Mouse (Mus musculus): ENCODE results near the gene Rmi1.
"Not testable (repeated sequence)": the region's sequence is repeated elsewhere in the genome, so short reads cannot be mapped to it uniquely, and the experiment has no call there.

The Rmi1 gene

GRCm38 (mm10) chr13:58402003-58402743 lies at the start of gene Rmi1:
TSS of gene Rmi1 (plus strand) at chr13:58402248.
- H3K36me3 ChIP-seq (ENCODE audit: control insufficient read depth, insufficient read depth, low read length, poor library complexity, severe bottlenecking): peaks cover 10% of the 10 kb centered on the region
- no peaks in the 10 kb centered on the region for H3K27me3 ChIP-seq (ENCODE audit: control insufficient read depth, insufficient read depth, low read length, poor library complexity, severe bottlenecking)
- peak; percentile 99 for DNase-seq (ENCODE audit: low read depth, low spot score)

GRCm38 (mm10) chr13:58352996-58353395 lies 49.1 kb upstream of the Rmi1 start:
- peak; percentile 34 for DNase-seq (ENCODE audit: low read depth, low spot score)
- Histone ChIP-seq H3K36me3 (ENCODE audit: control insufficient read depth, insufficient read depth, low read length, poor library complexity, severe bottlenecking) (no peaks in the 10 kb centered on the region), H3K27me3 (ENCODE audit: control insufficient read depth, insufficient read depth, low read length, poor library complexity, severe bottlenecking) (no peaks in the 10 kb centered on the region)

- H3K27me3 ChIP-seq (ENCODE audit: control insufficient read depth, insufficient read depth, low read length, poor library complexity, severe bottlenecking): no peaks in the 10 kb centered on the region
- peak; percentile 93 for DNase-seq (ENCODE audit: low read depth, low spot score)
- H3K36me3 ChIP-seq (ENCODE audit: control insufficient read depth, insufficient read depth, low read length, poor library complexity, severe bottlenecking): no peaks in the 10 kb centered on the region
These were observed 43.3 kb upstream of the Rmi1 start, which contains the start of gene Kif27 for GRCm38 (mm10) chr13:58358629-58359303. TSS of gene Kif27 (minus strand) at chr13:58359122.

GRCm38 (mm10) chr13:58359304-58359653 lies 42.8 kb upstream of the Rmi1 start:
- no peak for DNase-seq (ENCODE audit: low read depth, low spot score)
- Histone ChIP-seq H3K36me3 (ENCODE audit: control insufficient read depth, insufficient read depth, low read length, poor library complexity, severe bottlenecking) (no peaks in the 10 kb centered on the region), H3K27me3 (ENCODE audit: control insufficient read depth, insufficient read depth, low read length, poor library complexity, severe bottlenecking) (no peaks in the 10 kb centered on the region)

GRCm38 (mm10) chr13:58364353-58365175 lies 37.5 kb upstream of the Rmi1 start:
- DNase-seq (ENCODE audit: low read depth, low spot score): no peak
- Histone ChIP-seq H3K36me3 (ENCODE audit: control insufficient read depth, insufficient read depth, low read length, poor library complexity, severe bottlenecking) (no peaks in the 10 kb centered on the region), H3K27me3 (ENCODE audit: control insufficient read depth, insufficient read depth, low read length, poor library complexity, severe bottlenecking) (no peaks in the 10 kb centered on the region)

- H3K36me3 ChIP-seq (ENCODE audit: control insufficient read depth, insufficient read depth, low read length, poor library complexity, severe bottlenecking); H3K27me3 ChIP-seq (ENCODE audit: control insufficient read depth, insufficient read depth, low read length, poor library complexity, severe bottlenecking); DNase-seq (ENCODE audit: low read depth, low spot score): not testable (repeated sequence)
These were observed 36.9 kb upstream of the Rmi1 start for GRCm38 (mm10) chr13:58365179-58365578.

- no peaks in the 10 kb centered on the region for H3K27me3 ChIP-seq (ENCODE audit: control insufficient read depth, insufficient read depth, low read length, poor library complexity, severe bottlenecking)
- no peaks in the 10 kb centered on the region for H3K36me3 ChIP-seq (ENCODE audit: control insufficient read depth, insufficient read depth, low read length, poor library complexity, severe bottlenecking)
- DNase-seq (ENCODE audit: low read depth, low spot score): no peak
These were observed 35.7 kb upstream of the Rmi1 start for GRCm38 (mm10) chr13:58366373-58366772.

GRCm38 (mm10) chr13:58367641-58368040 lies 34.4 kb upstream of the Rmi1 start:
- DNase-seq (ENCODE audit: low read depth, low spot score): no peak
- no peaks in the 10 kb centered on the region for H3K27me3 ChIP-seq (ENCODE audit: control insufficient read depth, insufficient read depth, low read length, poor library complexity, severe bottlenecking)
- H3K36me3 ChIP-seq (ENCODE audit: control insufficient read depth, insufficient read depth, low read length, poor library complexity, severe bottlenecking): no peaks in the 10 kb centered on the region

GRCm38 (mm10) chr13:58368835-58369234 lies 33.2 kb upstream of the Rmi1 start:
- no peaks in the 10 kb centered on the region for H3K27me3 ChIP-seq (ENCODE audit: control insufficient read depth, insufficient read depth, low read length, poor library complexity, severe bottlenecking)
- DNase-seq (ENCODE audit: low read depth, low spot score): no peak
- no peaks in the 10 kb centered on the region for H3K36me3 ChIP-seq (ENCODE audit: control insufficient read depth, insufficient read depth, low read length, poor library complexity, severe bottlenecking)

GRCm38 (mm10) chr13:58372278-58373152 lies 29.5 kb upstream of the Rmi1 start:
- H3K36me3 ChIP-seq (ENCODE audit: control insufficient read depth, insufficient read depth, low read length, poor library complexity, severe bottlenecking): no peaks in the 10 kb centered on the region
- no peak for DNase-seq (ENCODE audit: low read depth, low spot score)

GRCm38 (mm10) chr13:58373153-58373470 lies 28.9 kb upstream of the Rmi1 start:
- no peak for DNase-seq (ENCODE audit: low read depth, low spot score)
- Histone ChIP-seq H3K36me3 (ENCODE audit: control insufficient read depth, insufficient read depth, low read length, poor library complexity, severe bottlenecking) (no peaks in the 10 kb centered on the region), H3K27me3 (ENCODE audit: control insufficient read depth, insufficient read depth, low read length, poor library complexity, severe bottlenecking) (no peaks in the 10 kb centered on the region)

More at GRCm38 (mm10) chr13:58372278-58373152, 29.5 kb upstream of the Rmi1 start:
- H3K27me3 ChIP-seq (ENCODE audit: control insufficient read depth, insufficient read depth, low read length, poor library complexity, severe bottlenecking): no peaks in the 10 kb centered on the region

- DNase-seq (ENCODE audit: low read depth, low spot score): no peak
- Histone ChIP-seq H3K27me3 (ENCODE audit: control insufficient read depth, insufficient read depth, low read length, poor library complexity, severe bottlenecking) (no peaks in the 10 kb centered on the region), H3K36me3 (ENCODE audit: control insufficient read depth, insufficient read depth, low read length, poor library complexity, severe bottlenecking) (peaks cover 8% of the 10 kb centered on the region)
These were observed 17.7 kb upstream of the Rmi1 start for GRCm38 (mm10) chr13:58384371-58384770.

- H3K36me3 ChIP-seq (ENCODE audit: control insufficient read depth, insufficient read depth, low read length, poor library complexity, severe bottlenecking): peaks cover 8% of the 10 kb centered on the region
- no peaks in the 10 kb centered on the region for H3K27me3 ChIP-seq (ENCODE audit: control insufficient read depth, insufficient read depth, low read length, poor library complexity, severe bottlenecking)
- DNase-seq (ENCODE audit: low read depth, low spot score): peak; percentile 61
These were observed 17.1 kb upstream of the Rmi1 start, which contains the start of gene 2210016F16Rik for GRCm38 (mm10) chr13:58384779-58385546. TSS of gene 2210016F16Rik (minus strand) at chr13:58385225.

- no peak for DNase-seq (ENCODE audit: low read depth, low spot score)
- Histone ChIP-seq H3K36me3 (ENCODE audit: control insufficient read depth, insufficient read depth, low read length, poor library complexity, severe bottlenecking) (peaks cover 11% of the 10 kb centered on the region), H3K27me3 (ENCODE audit: control insufficient read depth, insufficient read depth, low read length, poor library complexity, severe bottlenecking) (no peaks in the 10 kb centered on the region)
These were observed 16.5 kb upstream of the Rmi1 start for GRCm38 (mm10) chr13:58385547-58385920.

Data from splenic B cell, adult 2 months (primary cell).